Mouse (Mus musculus) CH12.LX (cell line): Measurements from ENCODE around the gene Arl16. TPM values are rescaled to one million over a fixed set of nuclear protein-coding genes. Genes with fewer than 3 reads are reported as not detected.
A peak's percentile ranks its signal among the peaks of the same experiment; 100 is the strongest.

ENCODE experiments used
- DNase-seq: peaks from one replicate; pipeline ENCODE4 v3.0.0-alpha.2; 2013; ENCODE audit errors: extremely low read depth
- H3K27ac ChIP-seq: 2 replicates; pipeline ENCODE4 v1.5.1; 2012; ENCODE audit warnings: low read depth, mild to moderate bottlenecking, control low read depth, moderate library complexity; ENCODE audit not compliant: insufficient read depth
- H3K27me3 ChIP-seq: replicated peaks from 2 replicates; pipeline ENCODE3; 2012; ENCODE audit warnings: inconsistent platforms
- H3K36me3 ChIP-seq, 2 experiments: replicated peaks in 1 of 2; 2 replicates each; pipeline versions ENCODE3 to v1.6.1; 2012; ENCODE audit warnings: inconsistent platforms in 1 of 2, low read length in 1 of 2, mild to moderate bottlenecking in 1 of 2, mixed read lengths in 1 of 2, moderate library complexity in 1 of 2; ENCODE audit not compliant: control insufficient read depth in 1 of 2, insufficient read depth in 1 of 2
- H3K4me1 ChIP-seq, 2 experiments: 2 replicates each; pipeline ENCODE4 v1.6.1; 2012; ENCODE audit warnings: inconsistent platforms in 1 of 2, moderate library complexity in 1 of 2; ENCODE audit not compliant: insufficient read depth in 2 of 2, control insufficient read depth in 1 of 2
- H3K4me2 ChIP-seq: 2 replicates; pipeline ENCODE4 v1.6.1; 2012; ENCODE audit warnings: low read depth, mild to moderate bottlenecking, control low read depth; ENCODE audit not compliant: poor library complexity, insufficient read depth, severe bottlenecking
- H3K4me3 ChIP-seq, 3 experiments: fragments of 150-350 bp in 1 of 3; sonication (generic) in 1 of 3; replicated peaks in 1 of 3; 2 replicates each; pipeline versions ENCODE3 to v1.5.1; 2011 to 2012; ENCODE audit warnings: low read depth in 2 of 3, low read length in 2 of 3, mild to moderate bottlenecking in 2 of 3, moderate library complexity in 2 of 3, control low read depth in 1 of 3, improper control_type of control experiment in 1 of 3, inconsistent platforms in 1 of 3, mixed read lengths in 1 of 3; ENCODE audit not compliant: poor library complexity in 1 of 3
- H3K79me2 ChIP-seq: replicated peaks from 2 replicates; pipeline ENCODE4 v1.6.1; 2012; ENCODE audit warnings: mild to moderate bottlenecking, moderate library complexity; ENCODE audit not compliant: control insufficient read depth, poor library complexity, insufficient read depth, severe bottlenecking; ENCODE audit errors: extremely low read depth
- H3K9ac ChIP-seq: 2 replicates; pipeline ENCODE4 v1.6.1; 2012; ENCODE audit warnings: low read depth, mild to moderate bottlenecking, control low read depth, moderate library complexity; ENCODE audit not compliant: insufficient read depth
- H3K9me3 ChIP-seq: replicated peaks from 2 replicates; pipeline ENCODE3; 2012; ENCODE audit warnings: low read length, inconsistent platforms, mixed read lengths
- BHLHE40 ChIP-seq: IDR thresholded peaks from 2 replicates; pipeline ENCODE4 v1.6.1; 2011; ENCODE audit warnings: mild to moderate bottlenecking, low read depth, low read length, improper control_type of control experiment
- CHD1 ChIP-seq: IDR thresholded peaks from 2 replicates; pipeline ENCODE4 v1.6.1; 2012; ENCODE audit warnings: low read depth, low read length, improper control_type of control experiment, inconsistent platforms
- CHD2 ChIP-seq: IDR thresholded peaks from 2 replicates; pipeline ENCODE4 v1.6.1; 2011; ENCODE audit warnings: low read length, improper control_type of control experiment
- CTCF ChIP-seq, 2 experiments: IDR thresholded peaks in 1 of 2; conservative IDR thresholded peaks in 1 of 2; 2 replicates each; pipeline ENCODE4 v1.5.1; 2011 to 2012; ENCODE audit warnings: low read depth in 2 of 2, low read length in 2 of 2, improper control_type of control experiment in 1 of 2, inconsistent platforms in 1 of 2, mild to moderate bottlenecking in 1 of 2, moderate library complexity in 1 of 2
- E2F4 ChIP-seq: IDR thresholded peaks from 2 replicates; pipeline ENCODE4 v1.6.1; 2011; ENCODE audit warnings: low read depth, low read length, improper control_type of control experiment; ENCODE audit not compliant: insufficient replicate concordance
- GABPA ChIP-seq: IDR thresholded peaks from 2 replicates; pipeline ENCODE4 v1.6.1; 2012; ENCODE audit warnings: low read depth, low read length, improper control_type of control experiment, inconsistent platforms; ENCODE audit not compliant: insufficient replicate concordance
- IRF4 ChIP-seq: IDR thresholded peaks from 2 replicates; pipeline ENCODE4 v1.6.1; 2014; ENCODE audit warnings: low read depth, mild to moderate bottlenecking, inconsistent platforms, low read length, improper control_type of control experiment
- MEF2A ChIP-seq: IDR thresholded peaks from 2 replicates; pipeline ENCODE4 v1.6.1; 2014; ENCODE audit warnings: low read depth, mild to moderate bottlenecking, inconsistent platforms, low read length, improper control_type of control experiment, borderline replicate concordance
- POLR2A ChIP-seq: IDR thresholded peaks from 2 replicates; pipeline ENCODE4 v1.6.1; 2011; ENCODE audit warnings: low read depth, mild to moderate bottlenecking, improper control_type of control experiment, low read length
- RCOR1 ChIP-seq: conservative IDR thresholded peaks from 2 replicates; pipeline ENCODE4 v1.6.1; 2012; ENCODE audit warnings: low read depth, mild to moderate bottlenecking, inconsistent platforms, low read length, improper control_type of control experiment
- SIN3A ChIP-seq: IDR thresholded peaks from 2 replicates; pipeline ENCODE4 v1.6.1; 2012; ENCODE audit warnings: low read length, improper control_type of control experiment, inconsistent platforms
- TBP ChIP-seq: conservative IDR thresholded peaks from 2 replicates; pipeline ENCODE4 v1.6.1; 2011; ENCODE audit warnings: low read depth, low read length, improper control_type of control experiment
- UBTF ChIP-seq: IDR thresholded peaks from 2 replicates; pipeline ENCODE4 v1.6.1; 2012; ENCODE audit warnings: low read depth, mild to moderate bottlenecking, inconsistent platforms, low read length, improper control_type of control experiment, moderate library complexity
- USF2 ChIP-seq: conservative IDR thresholded peaks from 2 replicates; pipeline ENCODE4 v1.6.1; 2011; ENCODE audit warnings: low read depth, low read length, improper control_type of control experiment
- dilution Hi-C: fragments of 300-500 bp; cut with MboI; formaldehyde crosslinking; loops from 2 replicates; pipeline ENCODE4 v1.14.3; 2020; ENCODE audit warnings: low sequenced_read_pairs; ENCODE audit not compliant: extremely low pct_unique_long_range_greater_than_20kb, extremely low pct_ligation_motif_present
- in situ Hi-C: fragments of 300-500 bp; cut with MboI; formaldehyde crosslinking; loops from 3 replicates; pipeline ENCODE4 v1.14.3; 2019; ENCODE audit warnings: low sequenced_read_pairs, low pct_ligation_motif_present, low pct_unique_long_range_greater_than_20kb, mixed read lengths
- polyA plus RNA-seq: library from polyadenylated mRNA; unstranded; fragments of >175 nt; gene quantifications from 2 replicates; pipeline ENCODE4 v1.2.1, GENCODE M21; 2012; ENCODE audit warnings: low read depth; ENCODE audit not compliant: insufficient read length
- total RNA-seq, 2 experiments: library from RNA; depleted of rRNA; stranded (reverse); fragments of 300-350 nt in 1 of 2; fragments of >200 nt in 1 of 2; gene quantifications; 2 replicates each; pipeline ENCODE4 v1.2.3; 2012 to 2014

The Arl16 gene
- total and polyA plus RNA-seq, 3 experiments: 22.8 to 42.6 (median 24.8) TPM

- no peak for TF ChIP-seq USF2
- 0 out of 2 replicates have a peak, but pooled peaks have one; percentile 23 for TF ChIP-seq RCOR1
- TF ChIP-seq UBTF: 0 out of 2 replicates have a peak, but pooled peaks have one; percentile 18
- TF ChIP-seq GABPA: no peak
- TF ChIP-seq CHD2: peak; percentile 90
- peak; percentile 56 for TF ChIP-seq POLR2A
- TF ChIP-seq E2F4: 0 out of 2 replicates have a peak, but pooled peaks have one; percentile 56
- no peak for TF ChIP-seq CTCF (conservative IDR thresholded peaks at IDR 0.05 in 1 of 2, IDR thresholded peaks at IDR 0.05 in 1 of 2; ENCODE audit: low read depth in 2 of 2, low read length in 2 of 2)
- no peak for TF ChIP-seq TBP
Observed at GRCm38 (mm10) chr11:120510375-120511030, 43.1 kb upstream of the Arl16 start (continued).

GRCm38 (mm10) chr11:120509940-120510339 is 42.5 kb upstream of the Arl16 start:
- Histone ChIP-seq H3K9me3 (no peaks in the 10 kb centered on the region), H3K79me2 (no peaks in the 10 kb centered on the region), H3K9ac (peak overlapping the region; percentile 59; the same call in 1 of the 2 replicates)
- no peak for DNase-seq
- no peak for TF ChIP-seq CHD1
- TF ChIP-seq MEF2A: no peak
- no peak for TF ChIP-seq TBP
- 0 out of 2 replicates have a peak, but pooled peaks have one; percentile 10 for TF ChIP-seq IRF4
- TF ChIP-seq, all 38 proteins: peak for 1
- Histone ChIP-seq H3K4me3 (peak overlapping the region in 1 of 3 experiments; percentile 1), H3K4me1 (peaks cover 5 to 15% of the 10 kb centered on the region in 2 experiments), H3K36me3 (no peaks in the 10 kb centered on the region), H3K27me3 (peaks cover 2% of the 10 kb centered on the region), H3K27ac (no peak overlapping the region), H3K4me2 (peak overlapping the region; percentile 78)
- in situ Hi-C loops (no loop called here), dilution Hi-C loops (no loop called here)

- Histone ChIP-seq H3K4me3 (no peak overlapping the region), H3K27me3 (peaks cover 2% of the 10 kb centered on the region)
- TF ChIP-seq BHLHE40: peak; percentile 25; the same call in 1 of the 2 replicates
- no peak for TF ChIP-seq SIN3A
- TF ChIP-seq, all 38 proteins: peak for 1
- Histone ChIP-seq H3K79me2 (no peaks in the 10 kb centered on the region), H3K9ac (no peak overlapping the region), H3K4me2 (no peak overlapping the region), H3K4me1 (peaks cover 5 to 15% of the 10 kb centered on the region in 2 experiments), H3K27ac (no peak overlapping the region), H3K36me3 (no peaks in the 10 kb centered on the region), H3K9me3 (no peaks in the 10 kb centered on the region)
- in situ Hi-C loops (no loop called here), dilution Hi-C loops (no loop called here)
- no peak for DNase-seq
Observed at GRCm38 (mm10) chr11:120508290-120508870, 41.0 kb upstream of the Arl16 start.
